Mouse (Mus musculus): ENCODE measurements around the gene Cryzl2.

DNA sequence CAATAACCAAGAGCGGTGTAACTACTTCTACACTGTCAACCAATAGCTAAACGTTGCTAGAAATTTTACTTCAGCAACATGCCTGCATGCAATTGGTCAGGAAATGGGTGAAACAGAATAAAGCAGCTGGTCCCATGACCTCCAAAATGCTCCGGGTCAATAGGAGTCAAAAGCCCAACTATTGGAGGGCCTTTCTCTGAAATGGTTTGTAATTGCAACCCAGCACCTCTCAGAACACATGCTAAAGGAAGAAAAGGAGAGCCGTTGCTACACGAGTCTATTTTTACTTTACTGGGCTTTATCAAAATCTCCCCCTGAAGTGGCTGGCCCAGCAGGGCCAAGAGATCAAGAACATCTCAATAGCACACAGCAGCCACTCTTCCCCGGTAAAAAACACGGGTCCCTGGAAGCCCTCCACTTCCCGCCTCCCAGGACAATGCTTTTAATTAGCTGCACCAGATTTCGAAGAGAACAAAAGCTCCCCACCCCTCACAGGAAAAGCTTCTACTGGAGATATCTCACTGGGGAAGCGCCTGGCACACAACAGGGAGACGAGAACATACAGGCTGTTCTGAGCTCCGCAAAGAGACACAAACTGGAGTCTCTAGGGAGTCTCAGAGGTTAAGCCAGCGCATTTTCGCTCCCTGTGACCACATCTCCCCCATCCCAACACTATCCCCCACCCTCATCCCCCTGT, 15.2 kb upstream of the Cryzl2 start:
- TF ChIP-seq CTCF (IDR thresholded peaks at IDR 0.05) (no peak), POLR2A (IDR thresholded peaks at IDR 0.05; ENCODE audit: insufficient read depth, low read depth, low read length) (peak; percentile 60; the same call in 1 of the 2 replicates)
